Mouse (Mus musculus): ENCODE measurements around the gene Mta2. TPM values are rescaled to one million over a fixed set of nuclear protein-coding genes. Genes with fewer than 3 reads are reported as not detected.
A peak's percentile ranks its signal among the peaks of the same experiment; 100 is the strongest.

Mta2 gene
- total RNA-seq, 1 experiment from 2014 or later: 167 TPM

DNA sequence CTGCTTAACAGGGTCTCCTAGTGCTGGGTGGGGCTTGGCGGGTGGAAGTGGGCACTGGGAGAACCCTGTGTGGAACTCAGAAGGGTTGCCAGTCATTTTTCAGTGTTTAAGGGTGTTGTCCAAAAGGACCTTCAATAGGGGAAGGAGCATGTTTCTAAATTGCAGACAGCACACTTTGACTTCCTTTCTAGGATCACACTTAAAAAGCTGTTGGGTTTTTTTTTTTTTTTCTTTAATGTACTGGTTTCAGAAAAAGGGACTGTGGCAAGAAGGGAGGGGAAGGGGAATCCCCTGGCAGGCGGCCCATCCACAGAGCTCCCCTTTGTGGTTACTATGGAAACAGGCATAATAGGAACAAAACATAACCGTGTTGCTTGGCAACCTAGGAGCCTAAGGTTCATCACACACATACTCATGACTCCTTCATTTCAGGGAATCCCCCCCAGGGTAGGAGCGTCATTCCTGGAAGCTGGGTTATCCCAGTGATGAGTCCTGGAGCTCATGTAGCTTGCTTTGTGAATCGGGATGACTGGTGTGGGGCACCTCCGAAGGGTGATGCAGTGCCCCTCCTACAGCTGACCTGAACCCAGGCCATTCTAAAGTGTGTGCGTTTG is 42.7 kb downstream of the Mta2 start:
- peak; percentile 80 for ATAC-seq (replicated peaks in 1 of 2; ENCODE audit: insufficient read depth in 1 of 2, low FRiP score in 2 of 2, low TSS enrichment in 1 of 2, low read depth in 1 of 2, poor library complexity in 2 of 2, severe bottlenecking in 2 of 2)

DNA sequence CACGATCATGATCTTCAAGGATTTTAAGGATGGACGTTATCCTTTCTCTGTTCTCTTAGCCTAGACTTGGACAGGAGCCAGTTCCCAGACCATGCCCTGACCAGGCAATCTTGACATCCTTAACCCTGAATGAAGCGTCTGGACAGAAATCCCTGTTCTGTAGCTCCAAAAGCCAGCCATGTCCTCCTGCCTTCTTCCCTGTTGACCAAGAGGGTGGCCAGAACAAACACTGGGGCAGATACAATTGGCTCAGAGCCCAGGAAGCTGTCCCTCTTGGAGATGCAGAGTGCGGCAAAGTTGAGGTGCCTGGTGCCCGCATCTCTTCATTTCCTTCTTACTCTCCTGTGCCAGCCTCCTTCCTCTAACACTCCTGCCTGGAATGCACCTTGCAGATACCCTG is 44.2 kb downstream of the Mta2 start:
- ATAC-seq (replicated peaks in 1 of 2; ENCODE audit: insufficient read depth in 1 of 2, low FRiP score in 2 of 2, low TSS enrichment in 1 of 2, low read depth in 1 of 2, poor library complexity in 2 of 2, severe bottlenecking in 2 of 2): no peak

DNA sequence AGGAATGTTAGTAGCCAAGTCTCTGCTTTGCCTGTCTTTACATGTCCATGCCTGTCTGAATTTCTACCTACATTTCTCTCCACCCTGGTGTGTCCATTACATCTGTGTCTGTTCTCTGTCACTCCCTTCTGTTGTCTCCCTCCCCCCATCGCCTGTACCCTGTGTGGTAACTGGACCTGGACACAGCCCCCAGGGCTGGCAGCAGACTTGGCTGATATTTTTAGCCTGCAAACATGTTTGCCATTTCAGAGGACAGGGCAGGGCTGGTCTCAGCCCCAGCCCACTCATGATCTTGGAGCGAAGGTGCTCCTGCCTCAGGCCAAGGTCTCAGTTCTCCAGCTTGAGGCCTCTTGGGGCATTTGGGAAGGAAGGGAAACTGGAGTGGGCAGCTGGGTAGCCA is 46.1 kb downstream of the Mta2 start:
- ATAC-seq (replicated peaks in 1 of 2; ENCODE audit: insufficient read depth in 1 of 2, low FRiP score in 2 of 2, low TSS enrichment in 1 of 2, low read depth in 1 of 2, poor library complexity in 2 of 2, severe bottlenecking in 2 of 2): no peak

DNA sequence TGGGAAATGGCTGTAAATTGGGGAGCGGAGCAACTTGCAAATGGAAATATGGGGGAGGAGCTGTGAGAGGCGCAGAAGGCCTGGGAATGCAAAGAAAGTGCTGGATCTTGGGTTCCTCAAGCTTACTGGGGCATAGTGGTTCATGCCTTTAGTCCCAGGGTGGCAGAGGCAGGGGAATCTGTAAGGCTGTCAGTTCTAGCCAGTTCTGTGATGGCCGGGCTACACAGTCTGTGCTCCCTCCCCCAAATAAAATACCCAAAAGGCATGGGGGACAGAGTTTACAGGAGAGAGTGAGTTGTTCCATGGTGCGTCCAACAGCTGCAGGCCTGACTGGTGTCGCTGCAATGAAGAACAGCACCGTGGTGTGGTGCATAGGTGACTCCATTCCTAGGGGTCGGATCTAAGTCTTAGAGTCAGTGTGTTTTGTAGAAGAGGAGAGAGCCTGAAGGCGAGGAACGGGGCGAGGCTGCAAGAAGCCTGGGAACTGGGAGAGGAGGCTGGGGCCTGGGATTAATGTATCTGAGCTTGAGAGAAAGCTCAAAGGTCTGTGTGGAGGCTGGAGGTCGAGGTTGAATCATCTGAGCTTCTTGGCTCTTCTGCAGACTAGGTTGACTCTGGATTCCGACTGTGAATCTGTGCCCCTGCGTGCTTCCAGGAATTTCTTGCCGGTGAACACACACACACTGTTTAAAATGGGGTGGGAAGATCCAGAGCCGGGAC is 46.8 kb downstream of the Mta2 start:
- ATAC-seq (replicated peaks in 1 of 2; ENCODE audit: insufficient read depth in 1 of 2, low FRiP score in 2 of 2, low TSS enrichment in 1 of 2, low read depth in 1 of 2, poor library complexity in 2 of 2, severe bottlenecking in 2 of 2): no peak

DNA sequence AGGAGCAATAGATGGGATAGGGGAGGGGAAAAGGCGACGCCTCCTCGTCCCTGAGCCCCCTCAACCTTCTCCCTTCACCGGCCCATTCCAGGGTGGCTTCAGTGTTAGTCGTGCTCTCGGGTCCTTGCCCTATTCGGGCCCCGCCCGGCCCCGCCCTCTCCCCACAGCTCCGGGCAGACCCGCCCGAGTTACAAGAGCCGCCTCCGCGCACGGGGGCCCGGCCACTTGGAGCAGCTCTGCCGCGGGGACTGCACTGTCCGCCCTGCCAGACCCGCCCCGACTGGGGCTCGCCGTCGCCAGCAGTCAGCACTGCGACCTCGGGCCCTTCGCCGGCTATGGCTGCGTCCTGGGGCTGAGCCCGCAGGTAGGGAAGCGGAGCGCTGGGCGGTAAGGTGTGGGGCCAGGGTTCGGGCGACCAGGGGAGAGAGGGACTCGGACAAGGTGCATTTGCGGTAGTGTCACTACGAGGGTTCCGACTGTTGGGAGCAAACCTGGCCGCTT is 47.4 kb downstream of the Mta2 start, which contains the start of gene Ahnak:
Ahnak (plus strand) TSS at position 219 of the 501 bp plus-strand sequence.
- peak in 1 of 2 experiments; percentile 21; a peak in 1 of 4 replicates for ATAC-seq (replicated peaks in 1 of 2; ENCODE audit: insufficient read depth in 1 of 2, low FRiP score in 2 of 2, low TSS enrichment in 1 of 2, low read depth in 1 of 2, poor library complexity in 2 of 2, severe bottlenecking in 2 of 2)

DNA sequence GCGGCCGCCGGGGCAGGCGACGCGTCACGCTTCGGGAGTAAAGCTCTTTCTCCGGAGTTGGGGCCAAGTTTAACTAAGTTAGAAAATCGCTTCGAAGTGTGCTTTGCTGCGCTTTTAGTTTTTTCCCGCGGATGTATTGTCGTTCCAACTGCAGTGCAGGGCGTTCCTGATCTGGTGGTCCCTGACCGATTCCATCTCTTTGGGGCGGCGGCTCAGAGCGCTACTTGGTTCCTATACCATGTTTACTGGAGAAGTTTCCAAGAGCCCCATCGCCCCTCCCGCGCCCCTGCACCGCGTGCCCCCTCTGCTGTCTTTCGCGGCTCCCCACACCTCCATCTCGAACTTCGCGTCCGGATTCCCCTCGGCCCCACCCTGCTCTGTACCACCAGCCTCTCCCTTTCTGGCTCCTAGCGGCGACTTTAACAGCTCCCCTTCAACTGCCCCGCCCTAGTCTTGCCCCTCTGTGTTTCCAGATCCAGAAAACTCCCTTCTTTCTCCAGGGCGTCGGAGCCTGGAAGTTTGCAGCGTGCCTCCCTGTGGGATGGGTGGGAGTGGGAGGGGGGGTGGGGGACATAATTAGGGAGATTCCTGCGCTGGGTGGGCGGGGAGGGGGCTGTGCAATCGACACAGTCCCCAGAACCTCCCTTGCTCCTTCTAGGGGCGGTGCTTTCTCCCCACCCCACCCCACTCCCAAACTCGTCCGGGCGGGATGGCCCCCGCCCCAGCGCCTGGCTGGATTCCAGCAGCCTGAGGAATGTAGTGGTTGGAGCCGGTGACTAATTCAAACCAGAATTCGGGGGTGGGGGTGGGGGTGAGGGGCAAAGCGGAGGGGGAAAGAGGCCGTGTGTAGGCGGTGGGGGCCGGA is 48.1 kb downstream of the Mta2 start:
- peak; percentile 50 to 51; a peak in 3 of 4 replicates for ATAC-seq (replicated peaks in 1 of 2; ENCODE audit: insufficient read depth in 1 of 2, low FRiP score in 2 of 2, low TSS enrichment in 1 of 2, low read depth in 1 of 2, poor library complexity in 2 of 2, severe bottlenecking in 2 of 2)

DNA sequence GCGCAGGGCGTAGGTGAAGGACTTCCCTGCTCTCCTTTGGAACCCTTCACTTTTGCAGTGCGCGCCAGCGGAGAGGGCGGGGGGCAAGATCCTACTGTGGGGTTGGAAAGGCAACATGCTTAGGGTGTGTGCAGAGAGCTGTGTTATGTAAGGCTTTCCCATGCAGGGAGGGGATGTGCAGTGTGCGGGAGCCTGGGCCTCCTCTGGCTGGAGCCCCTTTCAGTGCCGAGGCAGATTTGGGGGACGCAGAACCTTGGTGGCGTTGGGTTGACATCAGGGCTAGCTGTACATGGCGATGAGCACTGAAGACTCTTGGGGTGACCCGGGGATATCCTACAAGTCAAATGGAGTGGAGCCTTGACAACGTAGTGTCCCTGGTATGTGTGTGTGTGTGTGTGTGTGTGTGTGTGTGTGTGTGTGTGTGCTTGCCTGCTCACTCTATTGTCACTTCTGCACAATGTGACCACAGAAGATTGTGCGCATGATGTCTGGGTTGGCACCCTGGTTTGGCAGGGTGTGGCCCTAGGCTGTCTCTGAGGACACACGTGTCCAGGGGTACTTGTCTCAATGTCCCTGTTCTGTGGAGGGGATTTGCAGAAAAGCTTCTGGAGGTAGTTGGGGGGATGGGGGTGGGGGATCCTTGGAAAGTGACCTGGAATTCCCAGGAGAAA is 48.9 kb downstream of the Mta2 start:
- no peak for ATAC-seq (replicated peaks in 1 of 2; ENCODE audit: insufficient read depth in 1 of 2, low FRiP score in 2 of 2, low TSS enrichment in 1 of 2, low read depth in 1 of 2, poor library complexity in 2 of 2, severe bottlenecking in 2 of 2)

DNA sequence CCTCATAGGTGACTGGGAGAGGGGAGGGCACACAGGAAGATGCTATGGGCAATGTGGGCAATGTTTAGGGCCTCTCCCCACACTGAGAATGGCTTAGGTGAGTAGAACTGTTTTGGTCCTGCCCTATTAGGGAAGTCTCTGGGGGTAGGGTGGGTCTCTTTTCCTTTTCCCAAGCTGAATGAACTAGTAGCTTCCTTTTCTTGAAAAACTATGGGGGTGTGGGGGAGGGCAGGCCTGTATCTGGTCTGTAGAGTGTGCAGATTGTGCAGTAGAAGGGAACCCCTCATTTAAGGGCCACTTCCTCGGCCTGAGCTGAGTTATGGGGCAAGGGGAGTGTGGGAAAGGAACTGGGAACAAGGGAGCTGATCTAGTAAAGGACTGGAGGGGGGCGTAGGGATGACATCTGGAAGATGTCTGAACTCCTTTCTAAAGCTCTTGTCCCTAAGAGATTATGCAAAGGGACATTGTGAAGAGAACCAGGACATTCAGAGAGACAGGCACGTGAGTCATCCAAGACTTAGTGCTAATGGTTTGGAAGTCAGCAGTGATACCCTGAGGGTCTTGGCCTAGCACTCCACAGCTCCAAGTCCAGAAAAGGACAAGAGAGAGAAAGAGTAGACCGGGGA is 49.7 kb downstream of the Mta2 start:
- no peak for ATAC-seq (replicated peaks in 1 of 2; ENCODE audit: insufficient read depth in 1 of 2, low FRiP score in 2 of 2, low TSS enrichment in 1 of 2, low read depth in 1 of 2, poor library complexity in 2 of 2, severe bottlenecking in 2 of 2)

DNA sequence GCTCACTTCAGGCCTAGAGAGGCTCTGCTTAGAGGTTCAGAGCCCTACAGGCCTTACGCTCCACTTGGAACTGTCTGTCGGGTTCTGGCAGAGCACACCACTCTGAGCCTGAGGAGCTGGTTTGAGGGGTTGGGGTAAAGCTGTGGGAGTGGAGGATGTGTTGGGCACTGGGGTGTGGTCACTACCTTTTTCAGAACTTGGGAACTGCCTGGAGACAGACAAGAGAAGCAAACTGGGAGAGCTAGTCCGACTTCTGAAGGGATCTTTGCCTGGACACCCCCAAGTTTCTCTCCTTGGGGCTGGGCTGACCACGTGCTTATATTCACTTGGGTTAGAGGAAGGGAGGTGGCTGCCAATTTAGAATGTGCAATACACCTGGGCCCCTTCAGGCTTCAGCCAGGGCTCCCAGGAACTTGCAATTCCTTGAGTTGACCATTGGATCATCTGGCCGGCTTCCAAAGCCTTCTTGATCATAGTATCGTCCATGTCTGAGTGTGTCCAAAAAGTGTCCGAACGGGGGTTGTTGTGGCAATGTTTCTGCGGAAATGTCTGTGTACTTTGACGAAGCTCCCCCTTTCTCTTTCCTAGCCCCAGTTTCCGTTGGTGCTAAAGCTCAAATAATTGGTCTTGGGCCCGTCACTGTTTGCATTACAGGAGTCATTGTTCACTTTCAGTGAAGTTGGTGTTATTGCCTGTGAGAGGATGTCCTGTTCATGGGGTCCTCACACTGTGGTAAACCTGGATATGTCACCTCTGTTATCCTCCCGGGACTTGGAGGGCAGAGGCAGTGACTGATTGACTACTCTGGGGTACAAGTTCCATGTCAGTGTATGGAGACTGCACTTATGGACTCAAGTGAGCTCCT is 50.4 kb downstream of the Mta2 start:
- no peak for ATAC-seq (replicated peaks in 1 of 2; ENCODE audit: insufficient read depth in 1 of 2, low FRiP score in 2 of 2, low TSS enrichment in 1 of 2, low read depth in 1 of 2, poor library complexity in 2 of 2, severe bottlenecking in 2 of 2)

DNA sequence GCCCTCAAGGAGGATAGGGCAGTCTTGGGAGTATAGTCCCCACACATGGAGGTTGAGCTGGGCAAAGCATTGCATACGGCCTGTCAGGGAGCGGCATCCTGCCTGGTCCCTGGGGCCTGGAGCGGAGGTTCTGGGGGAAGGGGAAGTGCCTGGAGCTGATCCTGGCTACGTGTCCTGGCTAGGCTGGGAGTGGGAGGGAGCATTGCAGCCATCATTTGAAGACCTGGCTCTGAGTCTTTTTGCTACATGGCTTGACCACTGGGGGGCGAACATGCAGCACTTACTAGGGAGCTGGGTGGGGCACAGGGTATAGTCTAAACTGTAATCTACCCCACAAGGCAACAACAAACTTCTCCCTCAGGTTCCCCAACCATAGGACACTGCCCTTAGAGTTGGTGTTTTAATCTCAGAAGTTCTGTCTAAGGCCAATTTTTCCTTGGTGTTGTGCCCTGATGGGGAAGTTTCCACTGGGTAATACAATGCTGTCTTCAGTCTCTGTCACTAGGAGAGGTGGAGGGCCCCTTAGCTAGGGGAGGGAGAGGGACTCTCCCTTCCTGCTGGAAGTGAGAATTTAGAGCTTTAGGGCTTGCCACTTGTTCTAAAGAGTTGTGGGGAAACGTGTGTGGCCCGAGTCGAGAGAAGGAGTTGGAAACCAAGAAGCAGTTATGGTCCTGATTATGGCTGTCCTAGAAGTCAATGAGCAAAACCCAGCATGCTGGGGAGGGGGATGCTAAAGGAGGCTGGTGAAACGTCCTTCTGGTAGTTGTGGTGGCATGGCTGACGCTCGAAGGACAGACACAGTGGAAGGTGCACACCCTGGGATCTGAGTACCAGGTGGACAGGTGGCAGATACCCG is 51.3 kb downstream of the Mta2 start:
- ATAC-seq (replicated peaks in 1 of 2; ENCODE audit: insufficient read depth in 1 of 2, low FRiP score in 2 of 2, low TSS enrichment in 1 of 2, low read depth in 1 of 2, poor library complexity in 2 of 2, severe bottlenecking in 2 of 2): peak; percentile 51 to 63

DNA sequence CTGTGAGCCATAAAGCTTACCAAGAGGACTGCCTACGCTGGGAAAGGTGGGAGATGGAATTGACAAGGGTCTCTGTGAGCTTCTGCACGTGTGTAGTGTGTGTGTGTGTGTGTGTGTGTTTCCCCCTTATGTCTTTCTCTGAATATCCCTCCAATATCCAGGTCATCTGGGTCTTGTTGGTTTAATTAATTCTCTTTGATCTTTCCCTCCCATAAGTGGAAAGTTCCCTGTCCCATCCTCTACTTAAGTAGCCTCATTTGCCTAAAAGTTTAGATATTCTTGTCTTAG is 51.9 kb downstream of the Mta2 start:
- no peak for ATAC-seq (replicated peaks in 1 of 2; ENCODE audit: insufficient read depth in 1 of 2, low FRiP score in 2 of 2, low TSS enrichment in 1 of 2, low read depth in 1 of 2, poor library complexity in 2 of 2, severe bottlenecking in 2 of 2)

DNA sequence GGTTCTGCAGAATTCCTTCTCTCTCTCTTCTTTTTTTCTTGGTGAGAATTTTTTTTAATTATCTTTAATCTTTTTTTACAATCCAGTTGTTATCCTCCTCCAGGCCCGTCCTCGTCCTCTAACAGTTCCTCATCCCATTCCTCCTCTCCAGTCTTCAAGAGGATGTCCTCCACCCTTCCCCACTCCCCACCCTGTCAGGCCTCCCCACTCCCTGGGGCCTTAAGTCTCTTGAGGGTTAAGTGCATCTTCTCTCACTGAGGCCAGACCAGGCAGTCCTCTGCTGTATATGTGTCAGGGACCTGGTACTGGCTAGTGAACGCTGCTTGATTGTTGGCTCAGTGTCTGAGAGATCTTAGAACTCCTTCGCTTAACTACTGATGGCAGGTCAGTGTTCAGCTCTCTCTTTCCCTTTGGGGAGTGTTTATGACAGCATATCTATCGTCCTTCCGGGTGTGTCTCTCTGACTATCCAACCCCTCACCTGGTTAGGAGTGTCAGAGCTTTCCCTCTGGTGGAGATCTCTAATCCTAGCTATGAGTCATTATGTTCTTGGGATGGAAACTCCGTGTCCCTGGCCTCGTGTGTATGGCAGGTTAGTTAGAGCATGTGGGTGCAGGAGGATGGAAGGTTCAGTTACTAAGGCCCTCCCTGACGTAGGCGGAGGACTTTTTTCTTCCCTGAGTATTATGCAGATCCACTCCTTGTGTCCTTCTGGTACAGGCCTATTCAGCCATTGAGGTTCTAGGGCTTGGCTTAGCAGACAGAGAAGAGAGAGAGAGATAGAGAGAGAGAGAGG is 53.3 kb downstream of the Mta2 start:
- no peak for ATAC-seq (replicated peaks in 1 of 2; ENCODE audit: insufficient read depth in 1 of 2, low FRiP score in 2 of 2, low TSS enrichment in 1 of 2, low read depth in 1 of 2, poor library complexity in 2 of 2, severe bottlenecking in 2 of 2)

DNA sequence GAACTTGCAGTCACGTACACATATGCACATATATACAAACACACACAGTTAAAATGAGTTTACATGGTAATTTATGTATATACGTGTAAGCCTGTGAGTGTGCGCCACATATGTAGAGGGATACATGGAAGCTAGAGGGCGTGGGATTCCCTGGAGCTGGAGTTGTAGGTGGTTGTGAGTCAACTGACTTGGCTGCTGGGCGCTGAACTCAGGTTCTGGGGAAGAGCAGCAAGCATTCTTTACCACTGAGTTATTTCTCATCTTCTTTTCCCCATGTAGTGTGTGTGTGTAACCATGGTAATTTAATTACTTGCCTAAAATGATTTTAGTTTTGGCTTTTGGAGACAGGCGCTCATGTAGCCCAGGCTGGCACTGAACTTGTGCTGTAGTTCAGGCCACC is 54.9 kb downstream of the Mta2 start:
- no peak for ATAC-seq (replicated peaks in 1 of 2; ENCODE audit: insufficient read depth in 1 of 2, low FRiP score in 2 of 2, low TSS enrichment in 1 of 2, low read depth in 1 of 2, poor library complexity in 2 of 2, severe bottlenecking in 2 of 2)

DNA sequence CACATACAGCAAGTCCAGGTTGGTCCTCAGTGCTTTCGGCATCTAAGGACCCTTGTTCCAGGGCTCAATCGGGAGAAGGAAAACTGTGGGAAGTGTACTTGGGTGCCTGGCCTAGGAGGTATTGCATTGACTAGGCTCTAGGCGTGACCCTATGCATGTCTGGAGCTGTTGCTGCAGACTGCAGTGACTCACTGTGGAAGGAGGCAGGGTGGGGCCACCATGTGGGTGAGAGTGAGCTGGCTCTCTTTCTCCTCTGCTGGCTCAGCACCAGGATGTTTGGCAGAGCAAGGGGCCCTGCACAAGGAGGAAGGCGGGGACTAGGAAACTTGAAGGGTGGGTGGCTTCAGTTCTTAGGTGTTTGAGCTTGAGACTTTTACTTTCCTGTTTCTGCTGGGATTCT is 55.9 kb downstream of the Mta2 start:
- peak; percentile 94 to 96 for ATAC-seq (replicated peaks in 1 of 2; ENCODE audit: insufficient read depth in 1 of 2, low FRiP score in 2 of 2, low TSS enrichment in 1 of 2, low read depth in 1 of 2, poor library complexity in 2 of 2, severe bottlenecking in 2 of 2)

DNA sequence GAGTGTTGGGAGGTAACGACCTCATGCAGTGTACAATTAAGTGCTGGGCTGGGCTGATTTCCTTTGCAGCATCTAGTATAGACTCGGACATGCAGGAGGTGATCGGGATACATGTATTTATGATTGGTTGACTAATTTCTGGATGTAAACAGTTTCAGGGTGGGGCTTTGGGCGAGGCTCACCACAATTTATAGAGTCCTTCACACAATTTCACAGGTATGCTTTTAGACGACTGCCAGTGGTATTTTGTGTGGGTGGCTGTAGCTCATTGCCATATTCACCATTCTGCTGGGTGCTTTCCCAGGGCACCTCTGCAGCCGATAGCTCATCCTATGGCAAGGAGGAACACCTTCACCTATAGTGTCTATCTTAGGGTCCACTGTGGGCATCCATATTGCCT is 56.9 kb downstream of the Mta2 start:
- no peak for ATAC-seq (replicated peaks in 1 of 2; ENCODE audit: insufficient read depth in 1 of 2, low FRiP score in 2 of 2, low TSS enrichment in 1 of 2, low read depth in 1 of 2, poor library complexity in 2 of 2, severe bottlenecking in 2 of 2)

All from hematopoietic stem cell, adult 5-6 weeks (primary cell).